Mouse (Mus musculus): ENCODE data around the gene Lypd9.
"Not testable (repeated sequence)": the region's sequence is repeated elsewhere in the genome, so short reads cannot be mapped to it uniquely, and the experiment has no call there.

Gene Lypd9

GRCm38 (mm10) chr11:58452759-58453158 is at the start of gene Lypd9:
Gene Lypd9, minus strand, starts transcription at chr11:58452923.
- no peak for DNase-seq (ENCODE audit: low spot score)

DNA sequence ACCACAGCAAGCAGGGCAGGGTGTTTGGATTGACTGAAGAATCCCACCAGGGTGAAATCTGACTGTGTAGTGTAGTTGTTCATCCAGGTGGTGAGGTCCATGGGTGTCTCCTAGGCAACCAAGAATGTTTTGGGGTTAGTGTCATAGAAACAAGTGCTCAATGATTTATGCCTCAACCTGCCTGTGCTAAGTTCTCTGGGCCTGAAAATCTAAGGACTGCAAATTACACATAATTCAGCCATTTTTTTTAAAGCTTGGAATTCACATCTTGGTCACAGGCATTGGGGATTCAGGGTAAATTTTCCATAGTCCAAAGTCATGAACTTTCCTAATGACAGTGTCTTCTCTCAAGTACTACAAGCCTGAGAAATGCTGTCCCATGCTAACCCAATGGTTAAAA is 49.7 kb upstream of the Lypd9 start, which contains the start of gene Olfr331:
TSS of gene Olfr331 (minus strand) at position 101 of the 400 bp plus-strand sequence.
- not testable (repeated sequence) for DNase-seq (ENCODE audit: low spot score)

GRCm38 (mm10) chr11:58499290-58499689 is 46.6 kb upstream of the Lypd9 start:
- DNase-seq (ENCODE audit: low spot score): no peak

GRCm38 (mm10) chr11:58498761-58499160 is 46.0 kb upstream of the Lypd9 start:
- no peak for DNase-seq (ENCODE audit: low spot score)

DNA sequence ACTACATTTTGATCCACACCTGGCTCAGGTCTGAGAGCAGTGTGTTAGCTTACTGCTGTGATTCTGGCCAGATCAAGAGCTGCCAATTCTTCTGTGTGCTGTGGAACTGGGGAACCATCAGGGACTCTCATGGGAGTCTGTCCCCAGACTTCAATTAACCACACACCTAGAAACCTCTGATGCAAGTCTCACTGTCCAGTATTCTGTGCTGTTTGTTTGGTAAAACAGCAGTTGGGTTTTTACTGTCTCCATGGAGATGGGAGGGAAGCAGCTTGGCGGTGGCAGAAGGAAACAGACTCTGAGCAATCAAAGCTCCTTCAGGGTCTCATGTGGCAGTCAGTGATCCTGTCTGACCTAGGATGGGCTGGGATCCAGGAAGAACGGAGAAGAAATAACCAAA is 39.7 kb upstream of the Lypd9 start, which contains the start of gene Olfr332:
TSS of gene Olfr332 (minus strand) at position 101 of the 400 bp plus-strand sequence.
- DNase-seq (ENCODE audit: low spot score): no peak

DNA sequence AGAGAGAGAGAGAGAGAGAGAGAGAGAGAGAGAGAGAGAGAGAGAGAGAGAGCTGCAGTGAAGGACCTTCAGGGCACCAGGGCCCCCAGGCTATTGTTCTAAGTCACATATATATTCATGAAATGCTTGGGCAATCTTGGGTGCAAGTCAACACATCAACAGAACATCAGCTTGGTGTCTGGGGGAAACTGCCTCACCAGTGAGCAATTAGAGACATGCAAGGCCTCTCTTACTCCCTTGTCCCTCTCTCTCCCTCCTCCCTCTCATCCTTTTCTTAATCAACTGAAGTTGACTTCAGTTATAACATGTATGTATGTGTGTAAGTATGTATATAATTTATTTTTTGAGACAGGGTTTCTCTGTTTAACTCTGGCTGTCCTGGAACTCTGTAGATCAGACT is 9.4 kb upstream of the Lypd9 start, which contains the start of gene Olfr30:
TSS of gene Olfr30 (minus strand) at position 101 of the 400 bp plus-strand sequence.
- no peak for DNase-seq (ENCODE audit: low spot score)

DNA sequence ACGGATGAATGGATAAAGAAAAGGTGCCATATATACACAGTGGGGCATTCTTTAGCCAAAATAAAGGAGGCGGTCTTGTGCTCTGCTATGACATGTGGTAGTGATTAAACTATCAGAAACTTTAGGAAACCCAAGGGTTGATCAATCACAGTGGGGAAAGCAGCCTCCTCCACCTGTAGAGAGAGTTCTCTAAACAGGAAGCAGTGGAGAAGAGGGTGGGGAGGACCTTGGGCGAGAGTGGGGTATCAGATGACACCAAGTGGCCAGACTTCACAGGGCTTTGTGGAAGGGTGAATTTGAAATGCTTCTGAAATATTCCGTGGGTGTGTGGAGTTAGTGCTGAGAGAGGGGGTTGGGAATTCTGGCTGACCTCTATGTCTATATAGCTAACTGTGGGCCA is 869 bp upstream of the Lypd9 start:
- DNase-seq (ENCODE audit: low spot score): no peak

DNA sequence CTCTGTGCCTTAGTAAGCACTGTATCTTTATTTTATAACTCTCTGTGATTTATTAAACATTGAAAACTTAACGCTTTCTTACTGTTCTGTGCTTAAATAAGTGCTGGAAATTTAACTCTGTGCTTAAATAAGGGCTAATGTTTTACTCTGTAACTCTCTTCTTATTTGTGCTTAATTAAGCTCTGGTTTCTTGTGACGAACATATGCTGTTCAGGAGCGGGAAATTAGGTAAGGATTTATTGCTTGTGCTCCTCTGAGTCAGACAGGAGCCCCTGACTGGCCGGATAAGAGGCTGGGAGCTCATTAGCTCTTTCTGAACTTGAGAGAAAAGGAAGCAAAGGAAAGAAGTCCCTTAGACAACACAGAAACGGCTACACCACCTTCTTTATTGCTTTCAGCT is 14.9 kb downstream of the Lypd9 start:
- no peak for DNase-seq (ENCODE audit: low spot score)

- no peak for DNase-seq (ENCODE audit: low spot score)
Measured at GRCm38 (mm10) chr11:58432259-58432658, 20.5 kb downstream of the Lypd9 start, which contains the start of gene Gm12253. Gene Gm12253, plus strand, starts transcription at chr11:58432559.

DNA sequence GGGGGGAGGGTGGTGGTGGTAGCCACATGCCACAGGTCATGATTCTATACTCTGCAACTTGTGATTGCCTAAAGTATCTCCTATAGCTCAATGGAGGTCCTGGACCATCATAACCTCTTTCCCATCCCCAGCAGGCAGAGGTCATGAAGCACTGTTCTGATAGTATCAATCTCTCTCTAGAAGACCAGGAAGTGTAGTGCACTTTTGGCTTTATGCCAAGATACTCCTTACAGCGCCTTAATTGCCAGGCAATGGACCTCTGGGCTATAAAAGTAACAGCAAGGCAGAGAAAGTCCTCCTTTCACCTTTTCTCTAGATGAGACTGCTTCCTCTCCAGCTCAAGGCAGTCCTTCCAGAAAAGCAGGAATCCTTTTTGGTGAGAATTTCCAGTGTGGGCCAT is 31.9 kb downstream of the Lypd9 start, which contains the start of gene 1810065E05Rik:
TSS of gene 1810065E05Rik (plus strand) at position 297 of the 400 bp plus-strand sequence.
- DNase-seq (ENCODE audit: low spot score): no peak

DNA sequence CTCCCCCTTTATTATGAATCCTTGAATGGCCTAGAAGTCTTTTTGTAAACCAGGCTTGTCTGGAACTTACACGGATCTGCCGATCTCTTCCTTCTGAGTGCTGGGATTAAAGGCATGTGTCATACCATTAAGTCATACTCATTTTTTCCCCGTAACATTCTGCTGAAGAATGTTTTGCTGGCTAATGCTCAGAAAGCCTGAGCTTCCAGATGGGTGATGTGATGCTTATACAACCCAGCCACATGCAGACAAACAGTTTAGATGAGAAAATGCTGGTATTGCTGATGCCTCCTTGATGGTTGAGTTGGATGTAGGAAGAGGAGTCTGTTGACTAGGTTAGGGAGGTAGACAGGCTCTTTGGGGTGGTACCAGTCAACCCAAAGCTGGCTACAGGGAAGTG is 34.4 kb downstream of the Lypd9 start:
- no peak for DNase-seq (ENCODE audit: low spot score)

- DNase-seq (ENCODE audit: low spot score): no peak
Measured at GRCm38 (mm10) chr11:58408066-58408465, 44.7 kb downstream of the Lypd9 start.

DNA sequence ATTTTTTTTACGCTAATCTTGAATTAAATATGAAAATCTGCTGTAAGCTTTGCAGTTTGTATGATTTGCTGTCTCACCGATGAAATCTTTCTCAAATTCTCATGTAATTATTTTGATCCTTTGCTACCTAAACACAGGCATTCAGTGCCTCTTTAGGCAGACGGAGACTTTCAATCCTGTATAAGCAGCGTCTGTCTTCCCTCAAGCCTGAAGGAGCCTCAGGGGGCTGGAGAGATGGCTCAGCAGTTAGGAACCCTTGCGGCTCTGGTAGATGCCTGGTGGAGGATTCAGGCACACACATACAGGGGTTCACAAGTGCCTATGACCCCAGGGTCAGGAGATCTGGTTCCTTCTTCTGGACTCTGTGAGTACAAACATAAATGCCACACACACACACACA is 52.1 kb downstream of the Lypd9 start:
- no peak for DNase-seq (ENCODE audit: low spot score)

DNA sequence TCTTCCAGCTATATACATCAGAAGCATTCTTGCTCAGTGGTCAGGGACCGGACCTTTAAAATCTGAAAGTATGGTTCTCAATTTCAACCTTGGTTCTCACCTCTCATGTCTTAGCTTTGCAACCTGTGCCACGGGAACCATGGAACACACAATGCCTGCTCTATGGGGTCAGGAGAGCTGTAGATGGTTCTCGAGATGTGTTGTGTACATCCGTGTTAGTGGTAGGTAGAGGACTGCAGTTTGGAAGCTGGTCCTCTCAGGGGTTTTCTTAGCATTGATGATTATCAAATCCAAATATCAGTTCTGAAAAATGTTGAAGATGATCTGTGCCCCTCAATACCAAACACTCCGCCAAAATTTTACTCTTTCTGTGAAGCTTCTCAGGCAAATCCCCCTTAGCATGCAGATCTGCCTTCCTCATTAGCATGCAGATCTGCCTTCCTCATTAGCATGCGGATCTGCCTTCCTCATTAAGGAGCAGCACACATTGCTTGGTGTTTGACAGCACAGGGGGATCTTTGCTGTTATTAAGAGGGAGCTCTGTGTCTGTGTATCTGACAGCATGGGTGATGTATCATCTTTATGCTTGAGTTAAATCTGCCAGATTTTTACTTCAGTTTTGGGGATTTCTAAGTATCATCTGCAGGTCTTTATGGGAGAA is 52.6 kb downstream of the Lypd9 start:
- no peak for DNase-seq (ENCODE audit: low spot score)

All from left cerebral cortex, adult 11 months (tissue).